Mouse (Mus musculus): ENCODE results near the gene Csnka2ip.

- TF ChIP-seq CTCF (IDR thresholded peaks at IDR 0.05; ENCODE audit: low read depth) (no peak), EP300 (IDR thresholded peaks at IDR 0.05; ENCODE audit: low read depth) (no peak)
These were observed 43.7 kb downstream of the Csnka2ip start for GRCm38 (mm10) chr16:64558518-64558917.
